Mouse (Mus musculus) stomach, postnatal 0 days (tissue): Measurements from ENCODE around the gene Senp7. TPM values are rescaled to one million over a fixed set of nuclear protein-coding genes. Genes with fewer than 3 reads are reported as not detected.
"Not testable (repeated sequence)": the region's sequence is repeated elsewhere in the genome, so short reads cannot be mapped to it uniquely, and the experiment has no call there.

Experiments
- ATAC-seq: fragments of 200-750 bp; cut with Nextera tagmentation; 2 replicates; pipeline ENCODE4 v1.8.0; 2017; ENCODE audit not compliant: low FRiP score, low TSS enrichment
- DNase-seq: peaks from one replicate; pipeline ENCODE4 v3.0.0-alpha.2; 2016; ENCODE audit warnings: low spot score
- H3K27ac ChIP-seq: fragments of 300-500 bp; sonication (generic); replicated peaks from 2 replicates; pipeline ENCODE4 v1.5.1; 2014; ENCODE audit warnings: mild to moderate bottlenecking, control low read depth
- H3K27me3 ChIP-seq: fragments of 300-500 bp; sonication (generic); 2 replicates; pipeline ENCODE4 v1.6.1; 2014; ENCODE audit warnings: low read length; ENCODE audit not compliant: control insufficient read depth, insufficient read depth
- H3K36me3 ChIP-seq: fragments of 300-500 bp; sonication (generic); 2 replicates; pipeline ENCODE4 v1.6.1; 2014; ENCODE audit warnings: low read length, mixed read lengths; ENCODE audit not compliant: control insufficient read depth, insufficient read depth
- H3K4me1 ChIP-seq: fragments of 300-500 bp; sonication (generic); replicated peaks from 2 replicates; pipeline ENCODE4 v1.6.1; 2014; ENCODE audit warnings: antibody characterized with exemption; ENCODE audit not compliant: control insufficient read depth, insufficient read depth
- H3K4me2 ChIP-seq: fragments of 300-500 bp; sonication (generic); replicated peaks from 2 replicates; pipeline ENCODE4 v1.6.1; 2014; ENCODE audit warnings: low read depth, mild to moderate bottlenecking, control low read depth, moderate library complexity
- H3K4me3 ChIP-seq: fragments of 300-500 bp; sonication (generic); 2 replicates; pipeline ENCODE4 v1.5.1; 2014; ENCODE audit warnings: low read depth, low read length, control low read depth
- H3K9ac ChIP-seq: fragments of 300-500 bp; sonication (generic); 2 replicates; pipeline ENCODE4 v1.6.1; 2014; ENCODE audit warnings: mild to moderate bottlenecking, low read length, control low read depth, mixed read lengths
- H3K9me3 ChIP-seq: fragments of 300-500 bp; sonication (generic); 2 replicates; pipeline ENCODE4 v1.6.1; 2016; ENCODE audit warnings: low read length; ENCODE audit not compliant: control insufficient read depth
- CTCF ChIP-seq: IDR thresholded peaks from 2 replicates; pipeline ENCODE4 v1.5.1; 2016; ENCODE audit warnings: antibody characterized with exemption, low read depth, mild to moderate bottlenecking, moderate library complexity
- EP300 ChIP-seq: optimal IDR thresholded peaks from 2 replicates; pipeline ENCODE3; 2016; ENCODE audit warnings: antibody characterized with exemption
- WGBS: fragments of 180-500 bp; shearing (Covaris S2); extraction: QIAGEN DNeasy Blood & Tissue Kit; methylation state at CpG from one replicate; pipeline ENCODE4 v1.1.7; 2014; 5-methylcytosine and 5-hydroxymethylcytosine counted together
- polyA plus RNA-seq: library from polyadenylated mRNA; unstranded; fragments of >200 nt; fragmentation: Nextera tagmentation; extraction: Ambion mirVana; gene quantifications from 2 replicates; pipeline ENCODE4 v1.2.1, GENCODE M21; 2015

The Senp7 gene
- polyA plus RNA-seq, 1 experiment from 2014 or later: 12.6 TPM

GRCm38 (mm10) chr16:56124045-56124444 lies 75.9 kb downstream of the Senp7 start:
- WGBS: 91% methylated on average over 3 of the region's 3 CpGs
- DNase-seq (no peak), ATAC-seq (no peak)
- H3K4me2 ChIP-seq: no peak overlapping the region
- H3K36me3 ChIP-seq: peaks cover 4% of the 10 kb centered on the region
- no peaks in the 10 kb centered on the region for H3K4me1 ChIP-seq
- H3K27ac ChIP-seq: no peak overlapping the region
- no peak for TF ChIP-seq EP300
- no peak for TF ChIP-seq CTCF
- H3K9me3 ChIP-seq: no peaks in the 10 kb centered on the region
- H3K27me3 ChIP-seq: no peaks in the 10 kb centered on the region
- H3K9ac ChIP-seq: no peak overlapping the region
- H3K4me3 ChIP-seq: no peak overlapping the region

- DNase-seq: no peak
- Histone ChIP-seq H3K9me3 (no peaks in the 10 kb centered on the region), H3K4me3 (no peak overlapping the region), H3K27ac (no peak overlapping the region), H3K36me3 (no peaks in the 10 kb centered on the region; the same call in none of the 2 replicates), H3K27me3 (no peaks in the 10 kb centered on the region), H3K4me2 (no peak overlapping the region), H3K4me1 (no peaks in the 10 kb centered on the region), H3K9ac (no peak overlapping the region)
- TF ChIP-seq EP300 (no peak), CTCF (peak; percentile 79)
- WGBS: 31% methylated on average over 3 of the region's 3 CpGs
- no peak for ATAC-seq
These were observed 83.5 kb downstream of the Senp7 start for GRCm38 (mm10) chr16:56131666-56132065.

DNA sequence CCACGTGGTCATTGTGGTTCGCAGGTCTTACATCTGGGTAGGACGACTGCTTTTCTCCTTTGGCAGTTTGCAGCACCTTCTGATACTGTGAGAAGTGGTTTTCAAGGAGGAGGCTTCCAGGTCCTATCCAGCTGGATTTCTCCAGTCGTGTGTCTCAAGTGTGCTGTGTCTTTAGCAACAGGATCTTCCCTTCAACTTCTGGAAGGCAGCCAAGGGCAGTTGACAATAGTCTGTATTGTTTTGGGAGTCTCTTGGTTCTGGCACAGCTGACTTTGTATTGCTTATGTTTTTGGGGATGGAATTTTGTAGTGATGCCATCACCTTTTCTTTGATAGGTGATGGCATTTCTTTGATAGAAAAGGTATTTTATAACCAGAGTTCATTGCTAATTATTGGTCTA lies 86.0 kb downstream of the Senp7 start:
- H3K9ac ChIP-seq: no peak overlapping the region
- H3K27ac ChIP-seq: no peak overlapping the region
- H3K9me3 ChIP-seq: no peaks in the 10 kb centered on the region
- H3K36me3 ChIP-seq: no peaks in the 10 kb centered on the region
- no peaks in the 10 kb centered on the region for H3K4me1 ChIP-seq
- no peak overlapping the region for H3K4me3 ChIP-seq
- DNase-seq (no peak), ATAC-seq (no peak)
- TF ChIP-seq CTCF (no peak), EP300 (no peak)
- H3K27me3 ChIP-seq: no peaks in the 10 kb centered on the region
- 39% methylated on average over 4 of the region's 4 CpGs for WGBS
- H3K4me2 ChIP-seq: no peak overlapping the region

GRCm38 (mm10) chr16:56137672-56138071 lies 89.5 kb downstream of the Senp7 start:
- not testable (repeated sequence) for H3K4me2 ChIP-seq, H3K9me3 ChIP-seq, H3K9ac ChIP-seq, H3K4me3 ChIP-seq, H3K4me1 ChIP-seq, H3K27ac ChIP-seq, ATAC-seq, DNase-seq, H3K27me3 ChIP-seq, H3K36me3 ChIP-seq
- 92% methylated on average over 5 of the region's 5 CpGs for WGBS

- no peaks in the 10 kb centered on the region for H3K9me3 ChIP-seq
- 88% methylated on average over 3 of the region's 3 CpGs for WGBS
These were observed 91.8 kb downstream of the Senp7 start for GRCm38 (mm10) chr16:56139921-56140320.

GRCm38 (mm10) chr16:56144876-56145555 lies 96.9 kb downstream of the Senp7 start:
- no peaks in the 10 kb centered on the region for H3K4me1 ChIP-seq
- DNase-seq (no peak), ATAC-seq (no peak)
- no peak overlapping the region for H3K4me2 ChIP-seq
- H3K27me3 ChIP-seq: no peaks in the 10 kb centered on the region
- no peak overlapping the region for H3K27ac ChIP-seq
- H3K9ac ChIP-seq: no peak overlapping the region
- TF ChIP-seq CTCF: no peak
- no peak for TF ChIP-seq EP300
- H3K4me3 ChIP-seq: no peak overlapping the region
- WGBS: 96% methylated on average over 17 of the region's 17 CpGs
- no peaks in the 10 kb centered on the region for H3K9me3 ChIP-seq
- H3K36me3 ChIP-seq: no peaks in the 10 kb centered on the region; the same call in 1 of the 2 replicates

More at GRCm38 (mm10) chr16:56139921-56140320, 91.8 kb downstream of the Senp7 start:
- DNase-seq (no peak), ATAC-seq (no peak)
- no peaks in the 10 kb centered on the region; the same call in 1 of the 2 replicates for H3K36me3 ChIP-seq
- TF ChIP-seq CTCF (no peak), EP300 (no peak)
- H3K4me2 ChIP-seq: no peak overlapping the region
- H3K27me3 ChIP-seq: no peaks in the 10 kb centered on the region
- H3K9ac ChIP-seq: no peak overlapping the region
- no peak overlapping the region for H3K4me3 ChIP-seq
- no peak overlapping the region for H3K27ac ChIP-seq
- H3K4me1 ChIP-seq: no peaks in the 10 kb centered on the region
